Mouse (Mus musculus) liver, adult 2 months (tissue): ENCODE results near the gene Muc3.

Experiments used
- CTCF ChIP-seq: fragments of 200-500 bp; IDR thresholded peaks from 2 replicates; pipeline ENCODE4 v1.5.1; 2011; ENCODE audit warnings: low read depth, low read length, control low read depth
- POLR2A ChIP-seq: fragments of 200-500 bp; IDR thresholded peaks from 2 replicates; pipeline ENCODE4 v1.6.1; 2011; ENCODE audit warnings: low read length, control low read depth; ENCODE audit not compliant: insufficient read depth; ENCODE audit errors: extremely low read depth

DNA sequence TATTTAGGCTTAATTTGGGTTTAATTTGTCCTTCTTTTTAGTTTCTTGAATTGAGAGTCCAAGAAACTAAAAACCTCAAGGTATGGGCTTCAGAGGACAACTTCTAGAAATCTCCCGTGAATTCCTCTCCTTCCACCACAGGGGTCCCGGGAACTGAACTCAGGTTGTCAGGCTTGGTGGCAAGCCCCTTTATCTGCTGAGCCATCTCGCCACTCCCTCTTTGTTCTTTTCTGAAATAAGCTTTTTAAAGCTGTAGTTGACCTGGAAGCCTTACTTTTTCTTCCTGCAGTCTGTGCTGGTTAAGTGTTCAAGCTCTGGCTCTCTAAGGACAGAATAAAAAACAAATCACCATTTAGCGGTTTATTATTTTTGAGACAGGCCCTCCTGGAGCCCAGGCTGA, 30.2 kb downstream of the Muc3 start:
- TF ChIP-seq POLR2A = no peak
- TF ChIP-seq CTCF = no peak
